Mouse (Mus musculus) E14TG2a.4 (cell line): ENCODE results near the gene B3gnt6.

Source experiments
- CTCF ChIP-seq: conservative IDR thresholded peaks from 2 replicates; pipeline ENCODE4 v1.5.1; 2014; ENCODE audit warnings: low read length
- NANOG ChIP-seq: IDR thresholded peaks from 2 replicates; pipeline ENCODE4 v1.6.1; 2014; ENCODE audit warnings: borderline replicate concordance, low read length, mixed read lengths
- POU5F1 ChIP-seq: IDR thresholded peaks from 2 replicates; pipeline ENCODE4 v1.6.1; 2014; ENCODE audit warnings: low read length, borderline replicate concordance

DNA sequence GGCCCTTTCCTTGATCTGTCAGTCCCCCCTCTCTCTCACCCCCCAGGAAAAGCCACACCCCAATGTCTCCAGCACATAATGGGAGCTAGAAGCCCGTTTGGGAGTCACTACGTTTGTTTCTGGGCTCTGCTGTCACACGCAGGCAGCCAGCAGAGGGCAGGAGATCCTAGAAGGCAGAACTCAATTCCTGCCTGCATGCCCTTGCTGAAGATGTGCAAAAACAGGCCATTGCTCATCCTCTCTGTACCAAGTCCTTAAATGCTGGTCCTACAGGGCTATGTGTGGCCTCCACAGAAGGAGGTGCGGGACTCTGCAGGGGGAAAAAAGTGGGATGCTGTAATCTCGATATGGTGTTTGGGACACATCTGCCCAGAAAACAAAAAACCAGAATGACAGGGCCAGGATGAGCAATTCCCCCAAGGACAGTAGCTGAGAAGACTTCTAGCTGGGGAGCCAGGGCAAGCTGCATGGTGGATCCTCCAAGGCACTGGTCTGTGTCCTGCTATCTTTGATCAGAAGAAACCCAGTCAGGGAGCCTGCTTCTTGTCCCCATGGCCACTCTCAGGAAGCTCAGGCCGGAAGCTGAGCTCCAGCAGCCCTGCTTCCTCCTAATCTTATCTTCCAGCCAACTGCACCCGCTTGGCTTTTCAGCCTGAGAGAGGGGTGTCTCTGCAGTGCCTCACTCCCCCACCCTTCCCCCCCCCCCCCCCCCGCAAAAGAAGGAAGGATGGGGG, 43.6 kb downstream of the B3gnt6 start:
- no peak for TF ChIP-seq NANOG
- peak; percentile 68 for TF ChIP-seq CTCF
- TF ChIP-seq POU5F1, result no peak
